ENCODE assay signal across 10 mouse cellular contexts in genomic region chr8:102738961-102739487, GRCm38 (mm10). TPM values are rescaled to one million over a fixed set of nuclear protein-coding genes. Genes with fewer than 3 reads are reported as not detected.
DNase-seq lines count a peak whose midpoint lies in the region; ATAC-seq lines count a peak whose summit lies in the region.
"Had no signal": no experiment of that assay in that cellular context is flagged by ENCODE, and none has a peak within 500 bp of the region (broad histone marks: within the 10 kb centered on the region; RNA-seq: fewer than 3 reads in every experiment).

No protein-coding gene starts in this region.

- no peaks in the 10 kb centered on the region for H3K9me3 ChIP-seq in midbrain, embryonic 12.5 days
- H3K9me3 ChIP-seq: heart, embryonic 15.5 days had no signal

- no peak overlapping the region for H3K4me2 ChIP-seq in midbrain, embryonic 12.5 days (replicated peaks)
- H3K4me2 ChIP-seq: heart, embryonic 15.5 days had no signal

- DNase-seq in adrenal gland, postnatal 10 days, result peak; percentile 20
- no peak for DNase-seq in adrenal gland, adult (ENCODE audit: inconsistent age in 2 of 2, low spot score in 1 of 2)
- peak; percentile 72 to 83 for DNase-seq in cerebellum, postnatal 10 days
- DNase-seq in heart, postnatal 4 days, result peak; percentile 45
- no peak for DNase-seq in B cell, adult 2 months
- no peak for DNase-seq in adipocyte (ENCODE audit: low spot score)
- DNase-seq in ovary, postnatal 10 days (ENCODE audit: low spot score), result no peak

- H3K4me3 ChIP-seq in midbrain, embryonic 12.5 days, result no peak overlapping the region
- H3K4me3 ChIP-seq: heart, embryonic 15.5 days; myocyte had no signal

- WGBS in midbrain, embryonic 12.5 days, result 86% methylated on average over 7 of the region's 7 CpGs

- peaks cover 17% of the 10 kb centered on the region for H3K4me1 ChIP-seq in midbrain, embryonic 12.5 days

- H3K36me3 ChIP-seq in midbrain, embryonic 12.5 days, result no peaks in the 10 kb centered on the region
- H3K36me3 ChIP-seq: heart, embryonic 15.5 days had no signal

- H3K27ac ChIP-seq in midbrain, embryonic 12.5 days (replicated peaks), result peak overlapping the region; percentile 36; the same call in 1 of the 2 replicates
- H3K27ac ChIP-seq: heart, embryonic 15.5 days had no signal

- H3K27me3 ChIP-seq in midbrain, embryonic 12.5 days, result peaks cover 59% of the 10 kb centered on the region
- H3K27me3 ChIP-seq: heart, embryonic 15.5 days had no signal

- H3K9ac ChIP-seq in midbrain, embryonic 12.5 days (replicated peaks), result no peak overlapping the region
- H3K9ac ChIP-seq: heart, embryonic 15.5 days had no signal

- peak; percentile 69 for ATAC-seq in midbrain, embryonic 12.5 days (ENCODE audit: low FRiP score, low read depth)

RNA-seq across cellular contexts. Expression of gene Cdh11, which starts 46.4 kb away (rescaled TPM):
- total RNA-seq in adrenal gland, postnatal 10 days (2021), result 10 to 100 TPM; 28.0 to 28.6 TPM
- 10 to 100 TPM; 46.4 to 58.5 TPM for total RNA-seq in heart, postnatal 4 days (2021)
- polyA plus RNA-seq in midbrain, embryonic 12.5 days (2016; fragmentation: Nextera tagmentation; extraction: Ambion mirVana), result 64.3 and 82.9 TPM in 2 replicates

Comparison
In these comparisons a context has a peak if more than half of its experiments do, and no peak if none do; other contexts are left out.
1. DNase-seq: peak in adrenal gland, postnatal 10 days (single experiment), cerebellum, postnatal 10 days (2 of 2) and heart, postnatal 4 days (single experiment); none in adrenal gland, adult (0 of 2), B cell, adult 2 months (0 of 2), adipocyte (single experiment) and ovary, postnatal 10 days (single experiment).